Mouse (Mus musculus) liver, embryonic 13.5 days (tissue): ENCODE data around the gene Adh1. TPM values are rescaled to one million over a fixed set of nuclear protein-coding genes. Genes with fewer than 3 reads are reported as not detected.

Experiments used
- ATAC-seq: fragments of 200-750 bp; cut with Nextera tagmentation; 2 replicates; pipeline ENCODE4 v1.8.0; 2017; ENCODE audit warnings: low read depth, mild to moderate bottlenecking, moderate number of reproducible peaks, moderate library complexity
- DNase-seq: peaks from one replicate; pipeline ENCODE4 v3.0.0; 2022
- H3K27ac ChIP-seq: fragments of 300-500 bp; sonication (generic); 2 replicates; pipeline ENCODE4 v1.5.1; 2015; ENCODE audit warnings: moderate library complexity, mild to moderate bottlenecking, inconsistent platforms
- H3K27me3 ChIP-seq: fragments of 300-500 bp; sonication (generic); 2 replicates; pipeline ENCODE4 v1.6.1; 2015; ENCODE audit warnings: mild to moderate bottlenecking, inconsistent platforms
- H3K36me3 ChIP-seq: fragments of 300-500 bp; sonication (generic); 2 replicates; pipeline ENCODE4 v1.6.1; 2015; ENCODE audit warnings: mild to moderate bottlenecking, inconsistent platforms
- H3K4me1 ChIP-seq: fragments of 300-500 bp; sonication (generic); replicated peaks from 2 replicates; pipeline ENCODE4 v1.6.1; 2015; ENCODE audit warnings: inconsistent platforms
- H3K4me2 ChIP-seq: fragments of 300-500 bp; sonication (generic); 2 replicates; pipeline ENCODE4 v1.6.1; 2015; ENCODE audit warnings: inconsistent platforms, mild to moderate bottlenecking, moderate library complexity
- H3K4me3 ChIP-seq: fragments of 300-500 bp; sonication (generic); replicated peaks from 2 replicates; pipeline ENCODE4 v1.5.1; 2015; ENCODE audit warnings: mild to moderate bottlenecking, inconsistent platforms
- H3K9ac ChIP-seq: fragments of 300-500 bp; sonication (generic); 2 replicates; pipeline ENCODE4 v1.6.1; 2015; ENCODE audit warnings: mild to moderate bottlenecking, inconsistent platforms
- H3K9me3 ChIP-seq: fragments of 300-500 bp; sonication (generic); replicated peaks from 2 replicates; pipeline ENCODE4 v1.6.1; 2016; ENCODE audit warnings: inconsistent platforms
- WGBS: fragments of 180-500 bp; shearing (Covaris S2); methylation state at CpG from one replicate; pipeline ENCODE4 v1.1.7; 2015; ENCODE audit not compliant: insufficient replicate concordance; 5-methylcytosine and 5-hydroxymethylcytosine counted together
- polyA plus RNA-seq: library from polyadenylated mRNA; unstranded; fragments of >200 nt; fragmentation: Nextera tagmentation; extraction: Ambion mirVana; gene quantifications from 2 replicates; pipeline ENCODE4 v1.2.1, GENCODE M21; 2015

Gene Adh1
- polyA plus RNA-seq, 1 experiment from 2014 or later, result 3.4 TPM

- DNase-seq, result no peak
- no peak for ATAC-seq
- no peaks in the 10 kb centered on the region for H3K4me1 ChIP-seq
- H3K9me3 ChIP-seq, result no peaks in the 10 kb centered on the region
- no peaks in the 10 kb centered on the region for H3K36me3 ChIP-seq
- H3K27ac ChIP-seq, result no peak overlapping the region
- H3K27me3 ChIP-seq, result no peaks in the 10 kb centered on the region
- H3K9ac ChIP-seq, result no peak overlapping the region
- H3K4me3 ChIP-seq, result no peak overlapping the region
- WGBS, result 38% methylated on average over 4 of the region's 4 CpGs
- H3K4me2 ChIP-seq, result no peak overlapping the region
These were observed 1.8 kb downstream of the Adh1 start for GRCm38 (mm10) chr3:138262568-138262967.

GRCm38 (mm10) chr3:138263154-138263930, 2.6 kb downstream of the Adh1 start:
- Histone ChIP-seq H3K36me3 (no peaks in the 10 kb centered on the region), H3K4me1 (no peaks in the 10 kb centered on the region), H3K27me3 (no peaks in the 10 kb centered on the region), H3K9ac (no peak overlapping the region), H3K9me3 (no peaks in the 10 kb centered on the region), H3K27ac (no peak overlapping the region), H3K4me3 (no peak overlapping the region), H3K4me2 (no peak overlapping the region)
- WGBS, result 56% methylated on average over 5 of the region's 5 CpGs
- no peak for ATAC-seq
- no peak for DNase-seq

- no peak for DNase-seq
- Histone ChIP-seq H3K9ac (no peak overlapping the region), H3K36me3 (no peaks in the 10 kb centered on the region), H3K9me3 (no peaks in the 10 kb centered on the region), H3K27me3 (no peaks in the 10 kb centered on the region), H3K27ac (no peak overlapping the region), H3K4me3 (no peak overlapping the region), H3K4me1 (no peaks in the 10 kb centered on the region), H3K4me2 (no peak overlapping the region)
- 62% methylated on average over 3 of the region's 3 CpGs for WGBS
- ATAC-seq, result no peak
These were observed 3.9 kb downstream of the Adh1 start for GRCm38 (mm10) chr3:138264648-138265047.

DNA sequence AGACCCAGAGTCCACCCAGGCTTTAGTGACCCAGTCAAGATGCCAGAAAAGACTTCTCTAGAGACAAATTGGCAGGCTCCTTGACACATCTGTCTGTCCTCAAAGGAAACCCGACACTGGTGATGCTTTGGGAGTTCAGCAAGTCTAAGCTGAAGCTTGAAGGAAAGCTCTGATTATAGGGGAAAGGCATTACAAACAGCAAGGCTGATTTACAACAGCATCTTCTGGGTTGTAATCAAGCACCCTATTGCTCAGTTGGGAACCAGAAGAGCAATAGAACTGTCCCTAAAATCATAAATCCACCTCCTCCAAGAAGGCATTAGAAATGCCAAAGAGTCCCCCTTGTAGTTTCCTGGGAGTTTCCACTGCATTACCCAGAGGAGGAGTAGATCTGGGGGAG, 9.7 kb downstream of the Adh1 start:
- H3K4me3 ChIP-seq, result no peak overlapping the region
- H3K36me3 ChIP-seq, result no peaks in the 10 kb centered on the region
- 17% methylated on average over 1 of the region's 1 CpGs for WGBS
- no peak overlapping the region for H3K4me2 ChIP-seq
- H3K9me3 ChIP-seq, result no peaks in the 10 kb centered on the region
- DNase-seq (no peak), ATAC-seq (no peak)
- no peak overlapping the region for H3K27ac ChIP-seq
- H3K9ac ChIP-seq, result no peak overlapping the region
- no peaks in the 10 kb centered on the region for H3K4me1 ChIP-seq
- no peaks in the 10 kb centered on the region for H3K27me3 ChIP-seq

- Histone ChIP-seq H3K4me2 (no peak overlapping the region), H3K9ac (no peak overlapping the region), H3K9me3 (no peaks in the 10 kb centered on the region), H3K27ac (no peak overlapping the region), H3K4me1 (no peaks in the 10 kb centered on the region), H3K4me3 (no peak overlapping the region), H3K36me3 (no peaks in the 10 kb centered on the region), H3K27me3 (no peaks in the 10 kb centered on the region)
- ATAC-seq, result no peak
- 72% methylated on average over 2 of the region's 2 CpGs for WGBS
- DNase-seq, result no peak
These were observed 10.5 kb downstream of the Adh1 start for GRCm38 (mm10) chr3:138271297-138271696.

DNA sequence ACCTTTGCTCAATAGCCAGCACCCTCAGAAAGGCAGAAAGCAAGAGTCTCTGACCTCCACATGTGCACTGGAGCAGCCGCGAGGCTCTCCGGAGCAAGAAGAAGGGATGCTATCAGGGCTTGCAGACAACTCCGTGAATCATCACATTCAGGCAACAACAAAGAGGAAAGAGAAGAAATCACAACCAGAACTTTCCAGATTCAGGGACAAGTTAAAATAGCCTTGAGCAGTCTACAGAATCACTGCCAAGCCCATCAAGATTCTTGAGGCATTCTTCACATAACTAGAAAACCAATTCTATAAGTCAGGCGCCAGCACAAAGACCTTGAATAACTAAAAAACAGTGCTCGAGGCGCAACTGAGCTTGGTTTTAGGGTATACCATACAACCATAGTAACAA, 12.3 kb downstream of the Adh1 start:
- Histone ChIP-seq H3K27ac (no peak overlapping the region), H3K4me1 (peaks cover 5% of the 10 kb centered on the region; the same call in 1 of the 2 replicates), H3K36me3 (no peaks in the 10 kb centered on the region), H3K4me3 (no peak overlapping the region), H3K9ac (no peak overlapping the region), H3K4me2 (no peak overlapping the region), H3K9me3 (no peaks in the 10 kb centered on the region), H3K27me3 (no peaks in the 10 kb centered on the region)
- ATAC-seq, result no peak
- no peak for DNase-seq
- WGBS, result 76% methylated on average over 7 of the region's 7 CpGs

- H3K4me3 ChIP-seq, result no peak overlapping the region
- no peak overlapping the region for H3K9ac ChIP-seq
- no peak overlapping the region for H3K4me2 ChIP-seq
- 63% methylated on average over 3 of the region's 3 CpGs for WGBS
- H3K9me3 ChIP-seq, result no peaks in the 10 kb centered on the region
- no peak overlapping the region for H3K27ac ChIP-seq
- no peaks in the 10 kb centered on the region for H3K27me3 ChIP-seq
- peaks cover 5% of the 10 kb centered on the region; the same call in 1 of the 2 replicates for H3K4me1 ChIP-seq
- no peaks in the 10 kb centered on the region for H3K36me3 ChIP-seq
- ATAC-seq (no peak), DNase-seq (no peak)
These were observed 14.3 kb downstream of the Adh1 start for GRCm38 (mm10) chr3:138275100-138275499.

- H3K4me1 ChIP-seq, result no peaks in the 10 kb centered on the region
- WGBS, result 76% methylated on average over 9 of the region's 9 CpGs
- H3K27ac ChIP-seq, result no peak overlapping the region
- no peaks in the 10 kb centered on the region for H3K27me3 ChIP-seq
- no peak overlapping the region for H3K4me2 ChIP-seq
- ATAC-seq (no peak), DNase-seq (no peak)
- H3K9ac ChIP-seq, result no peak overlapping the region
- no peak overlapping the region for H3K4me3 ChIP-seq
- H3K36me3 ChIP-seq, result no peaks in the 10 kb centered on the region
- no peaks in the 10 kb centered on the region for H3K9me3 ChIP-seq
These were observed 21.8 kb downstream of the Adh1 start for GRCm38 (mm10) chr3:138282556-138282955.

GRCm38 (mm10) chr3:138283831-138284230, 23.0 kb downstream of the Adh1 start:
- WGBS, result 68% methylated on average over 1 of the region's 1 CpGs
- H3K36me3 ChIP-seq, result no peaks in the 10 kb centered on the region
- H3K27me3 ChIP-seq, result no peaks in the 10 kb centered on the region
- H3K4me1 ChIP-seq, result no peaks in the 10 kb centered on the region
- DNase-seq, result no peak
- no peaks in the 10 kb centered on the region for H3K9me3 ChIP-seq
- H3K4me3 ChIP-seq, result no peak overlapping the region
- H3K27ac ChIP-seq, result no peak overlapping the region
- H3K9ac ChIP-seq, result no peak overlapping the region
- no peak for ATAC-seq
- no peak overlapping the region for H3K4me2 ChIP-seq

DNA sequence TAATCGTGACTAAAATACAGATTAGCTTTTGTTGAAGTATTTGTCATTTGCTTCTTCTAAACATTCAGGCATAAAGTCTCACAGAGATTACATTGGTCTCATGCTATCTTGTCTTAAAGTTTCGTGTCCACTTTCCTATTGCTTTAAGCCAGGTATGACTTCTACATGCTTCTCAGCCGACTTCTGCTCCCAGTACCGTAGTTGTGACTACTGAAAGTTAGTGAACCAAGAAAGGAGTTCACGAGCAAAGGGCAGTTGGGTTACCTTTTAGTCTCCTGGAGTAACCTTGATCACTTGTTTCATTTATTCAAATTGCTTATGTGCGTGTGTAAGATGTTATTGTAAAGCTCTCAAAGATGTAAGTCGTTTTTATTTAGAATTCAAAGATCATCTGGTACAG, 25.2 kb downstream of the Adh1 start:
- H3K4me2 ChIP-seq, result no peak overlapping the region
- DNase-seq (no peak), ATAC-seq (no peak)
- H3K27ac ChIP-seq, result no peak overlapping the region
- WGBS, result 76% methylated on average over 7 of the region's 7 CpGs
- H3K9me3 ChIP-seq, result no peaks in the 10 kb centered on the region
- H3K9ac ChIP-seq, result no peak overlapping the region
- no peak overlapping the region for H3K4me3 ChIP-seq
- H3K4me1 ChIP-seq, result no peaks in the 10 kb centered on the region
- H3K36me3 ChIP-seq, result no peaks in the 10 kb centered on the region
- H3K27me3 ChIP-seq, result no peaks in the 10 kb centered on the region

DNA sequence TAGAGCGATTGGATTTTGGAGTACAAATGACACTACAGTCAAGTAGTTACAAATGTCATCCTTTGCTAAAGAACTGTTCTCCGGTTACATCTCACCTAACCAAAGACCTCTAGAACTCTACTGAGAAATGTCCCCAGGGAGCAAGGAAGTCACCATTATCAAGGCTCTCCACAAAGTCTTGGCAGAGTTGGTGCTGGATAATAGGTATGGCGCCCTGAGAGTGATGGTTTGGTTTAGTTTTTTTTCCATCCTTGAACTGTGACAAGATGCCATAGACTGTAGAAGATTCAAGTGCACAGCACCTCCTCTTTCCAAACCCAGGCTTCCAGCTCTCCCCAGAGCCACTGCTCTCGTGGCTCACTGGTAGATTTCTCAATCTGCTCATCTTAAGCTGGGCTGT, 26.9 kb downstream of the Adh1 start:
- 74% methylated on average over 4 of the region's 4 CpGs for WGBS
- Histone ChIP-seq H3K36me3 (no peaks in the 10 kb centered on the region), H3K27me3 (no peaks in the 10 kb centered on the region), H3K9ac (no peak overlapping the region), H3K9me3 (no peaks in the 10 kb centered on the region), H3K4me1 (no peaks in the 10 kb centered on the region), H3K27ac (no peak overlapping the region), H3K4me2 (no peak overlapping the region), H3K4me3 (no peak overlapping the region)
- no peak for ATAC-seq
- no peak for DNase-seq

DNA sequence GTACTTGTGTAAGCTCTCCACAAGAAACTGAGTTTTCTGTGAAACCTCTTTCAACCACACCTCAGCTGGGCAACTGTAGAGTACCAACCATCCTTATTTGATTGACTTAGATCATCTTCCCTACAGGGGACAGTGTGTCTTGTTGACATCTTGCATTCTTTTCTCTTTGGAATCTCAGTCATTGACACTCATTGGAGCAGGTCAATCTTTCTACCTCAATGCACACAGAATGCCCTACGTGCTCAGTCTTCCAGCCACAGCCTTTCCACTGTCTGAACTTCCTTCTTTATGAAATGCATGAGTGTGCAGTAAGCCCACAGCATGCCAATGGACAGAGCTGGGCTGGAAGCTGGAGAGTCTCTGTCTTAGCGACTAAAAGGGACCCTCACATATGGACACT, 29.9 kb downstream of the Adh1 start:
- H3K36me3 ChIP-seq, result no peaks in the 10 kb centered on the region
- no peak overlapping the region for H3K4me3 ChIP-seq
- no peaks in the 10 kb centered on the region for H3K4me1 ChIP-seq
- DNase-seq (no peak), ATAC-seq (no peak)
- no peak overlapping the region for H3K9ac ChIP-seq
- no peaks in the 10 kb centered on the region for H3K9me3 ChIP-seq
- WGBS, result 51% methylated on average over 2 of the region's 2 CpGs
- H3K4me2 ChIP-seq, result no peak overlapping the region
- H3K27me3 ChIP-seq, result no peaks in the 10 kb centered on the region
- no peak overlapping the region for H3K27ac ChIP-seq
